Mouse (Mus musculus): ENCODE data around the gene Olfr27. TPM values are rescaled to one million over a fixed set of nuclear protein-coding genes. Genes with fewer than 3 reads are reported as not detected.

Olfr27 gene
- total RNA-seq (2021): not detected

- no peak for DNase-seq
These were observed at the start of gene Olfr27 for GRCm38 (mm10) chr9:39127831-39128230. Gene Olfr27, plus strand, starts transcription at chr9:39128131.

- DNase-seq: no peak
These were observed 49.1 kb upstream of the Olfr27 start, which contains the start of gene Olfr938 for GRCm38 (mm10) chr9:39078787-39079186. Gene Olfr938, minus strand, starts transcription at chr9:39078887.

GRCm38 (mm10) chr9:39127326-39127725 lies 605 bp upstream of the Olfr27 start:
- no peak for DNase-seq

GRCm38 (mm10) chr9:39152401-39152800 lies 24.5 kb downstream of the Olfr27 start:
- DNase-seq: no peak

- no peak for DNase-seq
These were observed 38.1 kb downstream of the Olfr27 start, which contains the start of gene Olfr943 for GRCm38 (mm10) chr9:39166004-39166403. Gene Olfr943, plus strand, starts transcription at chr9:39166304.

Other genes with a start within 250 kb of the Olfr27 start
- gene Olfr930, start 198.3 kb upstream of the Olfr27 start, total RNA-seq (2021): not detected
- gene Olfr933, start 155.8 kb upstream of the Olfr27 start, total RNA-seq (2021): not detected
- gene Olfr934, start 139.8 kb upstream of the Olfr27 start, total RNA-seq (2021): not detected
- gene Olfr935, start 128.4 kb upstream of the Olfr27 start, total RNA-seq (2021): not detected
- not detected for gene Olfr146, start 104.8 kb upstream of the Olfr27 start, total RNA-seq (2021)
- not detected for gene Olfr937, start 63.2 kb upstream of the Olfr27 start, total RNA-seq (2021)
- gene Olfr938, start 49.2 kb upstream of the Olfr27 start, total RNA-seq (2021): not detected
- gene Olfr943, start 38.2 kb downstream of the Olfr27 start, total RNA-seq (2021): not detected
- not detected for gene Olfr944, start 73.8 kb downstream of the Olfr27 start, total RNA-seq (2021)
- not detected for gene Olfr1537, start 121.9 kb downstream of the Olfr27 start, total RNA-seq (2021)
- not detected for gene Olfr945, start 148.7 kb downstream of the Olfr27 start, total RNA-seq (2021)
- gene Olfr948, start 197.9 kb downstream of the Olfr27 start, total RNA-seq (2021): not detected